Mouse (Mus musculus) liver, postnatal 0 days (tissue): ENCODE measurements at regions not wholly inside any gene's neighbourhood (a gene's known extent, or its start where the extent isn't known, plus 50 kb on each side); places are given as distances from the start of the nearest gene placed in this dataset.

Experiments
- CTCF ChIP-seq: sonication (generic); IDR thresholded peaks from 2 replicates; pipeline ENCODE4 v1.5.1; 2016; ENCODE audit warnings: antibody characterized with exemption, low read depth
- EP300 ChIP-seq: IDR thresholded peaks from 2 replicates; pipeline ENCODE4 v1.6.1; 2016; ENCODE audit warnings: antibody characterized with exemption, low read depth, mild to moderate bottlenecking

GRCm38 (mm10) chr3:121600841-121601240, 68.6 kb upstream of the Slc44a3 start:
- TF ChIP-seq EP300 (no peak), CTCF (no peak)
